Mouse (Mus musculus) kidney, embryonic 16.5 days (tissue): ENCODE measurements at regions not wholly inside any gene's neighbourhood (a gene's known extent, or its start where the extent isn't known, plus 50 kb on each side); places are given as distances from the start of the nearest gene placed in this dataset.

Experiments
- ATAC-seq: fragments of 200-750 bp; cut with Nextera tagmentation; 2 replicates; pipeline ENCODE4 v1.8.0; 2017; ENCODE audit warnings: moderate TSS enrichment; ENCODE audit not compliant: low FRiP score, low TSS enrichment
- H3K27ac ChIP-seq: fragments of 300-500 bp; sonication (generic); 2 replicates; pipeline ENCODE4 v1.5.1; 2014; ENCODE audit warnings: low read length
- H3K27me3 ChIP-seq: fragments of 300-500 bp; sonication (generic); 2 replicates; pipeline ENCODE4 v1.6.1; 2014; ENCODE audit warnings: low read length, control low read depth, mixed read lengths; ENCODE audit not compliant: insufficient read depth
- H3K36me3 ChIP-seq: fragments of 300-500 bp; sonication (generic); 2 replicates; pipeline ENCODE4 v1.6.1; 2014; ENCODE audit warnings: low read length, control low read depth, mixed read lengths; ENCODE audit not compliant: insufficient read depth
- H3K4me1 ChIP-seq: fragments of 300-500 bp; sonication (generic); 2 replicates; pipeline ENCODE4 v1.6.1; 2014; ENCODE audit warnings: low read length, control low read depth, mixed read lengths; ENCODE audit not compliant: insufficient read depth
- H3K4me2 ChIP-seq: fragments of 300-500 bp; sonication (generic); replicated peaks from 2 replicates; pipeline ENCODE4 v1.6.1; 2014; ENCODE audit warnings: low read depth, low read length
- H3K4me3 ChIP-seq: fragments of 300-500 bp; sonication (generic); 2 replicates; pipeline ENCODE4 v1.5.1; 2014; ENCODE audit warnings: mild to moderate bottlenecking, low read length
- H3K9ac ChIP-seq: fragments of 300-500 bp; sonication (generic); replicated peaks from 2 replicates; pipeline ENCODE4 v1.6.1; 2014; ENCODE audit warnings: low read length
- H3K9me3 ChIP-seq: fragments of 300-500 bp; sonication (generic); 2 replicates; pipeline ENCODE4 v1.6.1; 2016; ENCODE audit warnings: low read length, control low read depth
- WGBS: fragments of 180-500 bp; shearing (Covaris S2); extraction: QIAGEN DNeasy Blood & Tissue Kit; methylation state at CpG from one replicate; pipeline ENCODE4 v1.1.7; 2014; 5-methylcytosine and 5-hydroxymethylcytosine counted together

DNA sequence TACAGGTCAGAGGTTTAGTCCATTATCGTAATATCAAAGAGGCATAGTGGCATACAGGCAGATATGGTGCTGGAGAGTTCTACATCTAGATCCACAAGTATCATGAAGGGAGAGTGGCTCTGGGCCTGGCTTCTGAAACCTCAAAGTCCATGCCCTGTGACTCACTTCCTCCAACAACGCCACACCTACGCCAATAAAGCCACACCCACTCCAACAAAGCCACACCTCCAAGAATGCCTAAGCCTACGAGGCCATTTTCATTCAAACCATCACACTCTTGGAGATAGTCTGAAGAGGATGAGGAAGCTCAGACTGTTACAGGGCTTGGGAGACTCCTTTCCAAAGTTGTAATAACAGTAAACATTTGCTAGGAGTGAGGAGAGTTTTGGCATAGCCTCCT lies 102.6 kb upstream of the Mdm1 start:
- H3K4me2 ChIP-seq, result no peak overlapping the region
- no peak overlapping the region for H3K9ac ChIP-seq
- WGBS, result 91% methylated on average over 4 of the region's 4 CpGs
- no peaks in the 10 kb centered on the region; the same call in 1 of the 2 replicates for H3K4me1 ChIP-seq
- H3K27me3 ChIP-seq, result no peaks in the 10 kb centered on the region
- no peak for ATAC-seq
- H3K4me3 ChIP-seq, result no peak overlapping the region
- no peak overlapping the region for H3K27ac ChIP-seq
- H3K36me3 ChIP-seq, result no peaks in the 10 kb centered on the region
- no peaks in the 10 kb centered on the region for H3K9me3 ChIP-seq

- H3K4me2 ChIP-seq, result no peak overlapping the region
- H3K4me3 ChIP-seq, result no peak overlapping the region
- WGBS, result 89% methylated on average over 3 of the region's 3 CpGs
- H3K36me3 ChIP-seq, result no peaks in the 10 kb centered on the region
- no peak for ATAC-seq
- H3K4me1 ChIP-seq, result no peaks in the 10 kb centered on the region; the same call in 1 of the 2 replicates
- H3K27me3 ChIP-seq, result no peaks in the 10 kb centered on the region
- no peaks in the 10 kb centered on the region for H3K9me3 ChIP-seq
- H3K27ac ChIP-seq, result no peak overlapping the region
- H3K9ac ChIP-seq, result no peak overlapping the region
Observed at GRCm38 (mm10) chr10:118041068-118041467, 100.5 kb upstream of the Mdm1 start.

GRCm38 (mm10) chr10:118043761-118044160 lies 97.8 kb upstream of the Mdm1 start:
- Histone ChIP-seq H3K27me3 (no peaks in the 10 kb centered on the region), H3K9me3 (no peaks in the 10 kb centered on the region), H3K36me3 (no peaks in the 10 kb centered on the region), H3K4me2 (no peak overlapping the region), H3K4me3 (no peak overlapping the region), H3K27ac (no peak overlapping the region), H3K4me1 (no peaks in the 10 kb centered on the region; the same call in 1 of the 2 replicates), H3K9ac (no peak overlapping the region)
- 59% methylated on average over 13 of the region's 13 CpGs for WGBS
- ATAC-seq, result no peak

- no peaks in the 10 kb centered on the region; the same call in 1 of the 2 replicates for H3K4me1 ChIP-seq
- no peak for ATAC-seq
- H3K9ac ChIP-seq, result no peak overlapping the region
- no peaks in the 10 kb centered on the region for H3K36me3 ChIP-seq
- no peak overlapping the region for H3K4me2 ChIP-seq
- no peaks in the 10 kb centered on the region for H3K9me3 ChIP-seq
- 53% methylated on average over 3 of the region's 3 CpGs for WGBS
- H3K4me3 ChIP-seq, result no peak overlapping the region
- no peak overlapping the region for H3K27ac ChIP-seq
- no peaks in the 10 kb centered on the region for H3K27me3 ChIP-seq
Observed at GRCm38 (mm10) chr10:118044840-118045239, 96.8 kb upstream of the Mdm1 start.

- Histone ChIP-seq H3K4me1 (no peaks in the 10 kb centered on the region; the same call in 1 of the 2 replicates), H3K27ac (no peak overlapping the region), H3K9me3 (no peaks in the 10 kb centered on the region), H3K27me3 (no peaks in the 10 kb centered on the region), H3K9ac (no peak overlapping the region), H3K36me3 (no peaks in the 10 kb centered on the region), H3K4me2 (no peak overlapping the region), H3K4me3 (no peak overlapping the region)
- no peak for ATAC-seq
- WGBS, result 81% methylated on average over 2 of the region's 2 CpGs
Observed at GRCm38 (mm10) chr10:118045427-118045826, 96.2 kb upstream of the Mdm1 start.

DNA sequence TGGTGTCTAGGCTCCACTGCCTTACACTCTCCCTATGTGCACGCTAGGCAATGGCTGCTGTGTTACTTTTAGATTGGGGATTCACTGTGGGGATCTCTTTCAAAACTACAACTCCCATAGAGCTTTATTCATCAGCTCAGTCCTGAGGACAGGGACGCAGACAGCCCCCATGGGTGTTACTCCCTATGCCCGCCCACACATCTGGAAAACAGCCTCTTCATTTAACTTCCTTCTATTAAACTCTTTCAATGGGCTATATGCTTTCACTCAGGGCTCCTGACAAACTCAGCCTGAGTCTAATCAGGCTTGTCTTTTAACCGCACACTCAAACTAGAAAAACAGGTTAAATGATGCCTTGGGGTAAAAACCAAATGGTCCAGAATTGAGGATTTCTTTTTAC lies 95.3 kb upstream of the Mdm1 start:
- ATAC-seq, result no peak
- Histone ChIP-seq H3K27ac (no peak overlapping the region), H3K36me3 (no peaks in the 10 kb centered on the region), H3K4me1 (no peaks in the 10 kb centered on the region; the same call in 1 of the 2 replicates), H3K27me3 (no peaks in the 10 kb centered on the region), H3K4me2 (no peak overlapping the region), H3K4me3 (no peak overlapping the region), H3K9ac (no peak overlapping the region), H3K9me3 (no peaks in the 10 kb centered on the region)
- WGBS, result 55% methylated on average over 4 of the region's 4 CpGs

- H3K9me3 ChIP-seq, result no peaks in the 10 kb centered on the region
- H3K27ac ChIP-seq, result no peak overlapping the region
- H3K36me3 ChIP-seq, result no peaks in the 10 kb centered on the region
- no peaks in the 10 kb centered on the region for H3K27me3 ChIP-seq
- H3K9ac ChIP-seq, result no peak overlapping the region
- no peak overlapping the region for H3K4me3 ChIP-seq
- no peak for ATAC-seq
- H3K4me2 ChIP-seq, result no peak overlapping the region
- no peaks in the 10 kb centered on the region; the same call in 1 of the 2 replicates for H3K4me1 ChIP-seq
- 61% methylated on average over 1 of the region's 1 CpGs for WGBS
Observed at GRCm38 (mm10) chr10:118046831-118047230, 94.8 kb upstream of the Mdm1 start.

- WGBS, result 86% methylated on average over 10 of the region's 10 CpGs
Observed at GRCm38 (mm10) chr10:118049330-118049729, 92.3 kb upstream of the Mdm1 start.

GRCm38 (mm10) chr10:118050152-118050641 lies 91.4 kb upstream of the Mdm1 start:
- 68% methylated on average over 5 of the region's 5 CpGs for WGBS
- ATAC-seq, result no peak
- no peak overlapping the region for H3K4me2 ChIP-seq

More at GRCm38 (mm10) chr10:118049330-118049729, 92.3 kb upstream of the Mdm1 start:
- H3K4me1 ChIP-seq, result no peaks in the 10 kb centered on the region
- no peaks in the 10 kb centered on the region for H3K27me3 ChIP-seq
- no peak overlapping the region for H3K9ac ChIP-seq
- no peaks in the 10 kb centered on the region for H3K36me3 ChIP-seq
- H3K9me3 ChIP-seq, result no peaks in the 10 kb centered on the region; the same call in 1 of the 2 replicates
- no peak for ATAC-seq
- no peak overlapping the region for H3K4me2 ChIP-seq
- H3K4me3 ChIP-seq, result no peak overlapping the region
- no peak overlapping the region for H3K27ac ChIP-seq

GRCm38 (mm10) chr10:118052042-118052441 lies 89.6 kb upstream of the Mdm1 start:
- no peak overlapping the region for H3K4me2 ChIP-seq
- H3K4me3 ChIP-seq, result no peak overlapping the region
- H3K27me3 ChIP-seq, result no peaks in the 10 kb centered on the region
- H3K9ac ChIP-seq, result no peak overlapping the region
- H3K9me3 ChIP-seq, result no peaks in the 10 kb centered on the region; the same call in 1 of the 2 replicates
- H3K36me3 ChIP-seq, result no peaks in the 10 kb centered on the region
- H3K4me1 ChIP-seq, result no peaks in the 10 kb centered on the region
- H3K27ac ChIP-seq, result no peak overlapping the region
- no peak for ATAC-seq
- WGBS, result 82% methylated on average over 11 of the region's 11 CpGs

More at GRCm38 (mm10) chr10:118050152-118050641, 91.4 kb upstream of the Mdm1 start:
- no peaks in the 10 kb centered on the region for H3K27me3 ChIP-seq
- no peak overlapping the region for H3K9ac ChIP-seq
- H3K9me3 ChIP-seq, result no peaks in the 10 kb centered on the region; the same call in 1 of the 2 replicates
- no peaks in the 10 kb centered on the region for H3K4me1 ChIP-seq
- H3K27ac ChIP-seq, result no peak overlapping the region
- H3K4me3 ChIP-seq, result no peak overlapping the region
- H3K36me3 ChIP-seq, result no peaks in the 10 kb centered on the region
